Mouse (Mus musculus) lung, postnatal 4 days (tissue): ENCODE data around the gene Olfr938.

ENCODE experiments used
- DNase-seq, 2 experiments: peaks; one replicate each; pipeline ENCODE4 v3.0.0; 2021

Olfr938 gene

GRCm38 (mm10) chr9:39078787-39079186, at the start of gene Olfr938:
Gene Olfr938, minus strand, starts transcription at chr9:39078887.
- no peak for DNase-seq

- no peak for DNase-seq
These were observed 49.1 kb upstream of the Olfr938 start, which contains the start of gene Olfr27 for GRCm38 (mm10) chr9:39127831-39128230. Gene Olfr27, plus strand, starts transcription at chr9:39128131.

DNA sequence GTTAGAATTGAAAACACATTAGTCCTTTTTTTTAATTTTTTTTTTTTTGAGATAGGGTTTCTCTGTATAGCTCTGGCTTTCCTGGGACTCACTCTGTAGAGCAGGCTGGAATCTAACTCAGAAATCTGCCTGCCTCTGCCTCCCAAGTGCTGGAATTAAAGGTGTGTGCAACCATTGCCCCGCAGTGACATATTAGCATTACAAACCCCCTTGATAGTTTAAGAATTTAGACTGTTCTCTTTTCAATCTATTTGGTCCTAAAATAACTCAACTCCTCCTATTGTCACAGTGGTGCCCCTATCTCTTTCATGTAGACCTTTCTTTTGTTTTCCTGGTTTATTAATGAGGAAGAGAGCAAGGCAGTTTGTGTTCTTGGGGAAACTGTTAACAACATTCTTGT, 48.6 kb upstream of the Olfr938 start:
- no peak for DNase-seq

GRCm38 (mm10) chr9:39064851-39065250, 13.8 kb downstream of the Olfr938 start, which contains the start of gene Olfr937:
Gene Olfr937, minus strand, starts transcription at chr9:39064951.
- DNase-seq: no peak
